Mouse (Mus musculus) thymus, adult 2 months (tissue): ENCODE measurements around the gene Lama5. TPM values are rescaled to one million over a fixed set of nuclear protein-coding genes. Genes with fewer than 3 reads are reported as not detected.
"Not testable (repeated sequence)": the region's sequence is repeated elsewhere in the genome, so short reads cannot be mapped to it uniquely, and the experiment has no call there.

Source experiments
- DNase-seq: peaks from one replicate; pipeline ENCODE4 v3.0.0; 2021
- H3K27ac ChIP-seq: fragments of 200-500 bp; 2 replicates; pipeline ENCODE4 v1.5.1; 2012; ENCODE audit warnings: low read length, control low read depth; ENCODE audit not compliant: control insufficient read depth, insufficient read depth
- H3K27me3 ChIP-seq: fragments of 200-500 bp; 2 replicates; pipeline ENCODE4 v1.6.1; 2012; ENCODE audit warnings: mild to moderate bottlenecking, low read length, moderate library complexity, mixed read lengths; ENCODE audit not compliant: control insufficient read depth, insufficient read depth
- H3K36me3 ChIP-seq: fragments of 200-500 bp; 2 replicates; pipeline ENCODE4 v1.6.1; 2012; ENCODE audit warnings: mild to moderate bottlenecking, low read length, moderate library complexity; ENCODE audit not compliant: control insufficient read depth, insufficient read depth
- H3K4me1 ChIP-seq: fragments of 200-500 bp; replicated peaks from 2 replicates; pipeline ENCODE4 v1.6.1; 2012; ENCODE audit warnings: low read length; ENCODE audit not compliant: control insufficient read depth, insufficient read depth
- H3K4me3 ChIP-seq: fragments of 200-500 bp; 2 replicates; pipeline ENCODE4 v1.5.1; 2012; ENCODE audit warnings: mild to moderate bottlenecking, low read length, control low read depth, moderate library complexity; ENCODE audit not compliant: control insufficient read depth, insufficient read depth
- CTCF ChIP-seq: fragments of 200-500 bp; IDR thresholded peaks from 2 replicates; pipeline ENCODE4 v1.5.1; 2012; ENCODE audit warnings: mild to moderate bottlenecking, control low read depth, low read length, moderate library complexity, borderline replicate concordance; ENCODE audit not compliant: control insufficient read depth, poor library complexity, insufficient read depth; ENCODE audit errors: extremely low read depth
- POLR2A ChIP-seq: fragments of 200-500 bp; IDR thresholded peaks from 2 replicates; pipeline ENCODE4 v1.6.1; 2012; ENCODE audit warnings: mild to moderate bottlenecking, low read length, control low read depth, moderate library complexity; ENCODE audit not compliant: control insufficient read depth, poor library complexity, insufficient read depth; ENCODE audit errors: extremely low read depth
- WGBS: fragments of 180-500 bp; shearing (Covaris S2); methylation state at CpG from one replicate; pipeline ENCODE4 v1.1.7; 2018; 5-methylcytosine and 5-hydroxymethylcytosine counted together
- polyA plus RNA-seq: library from polyadenylated mRNA; depleted of rRNA; stranded (reverse); fragments of >200 nt; gene quantifications from 2 replicates; pipeline ENCODE4 v1.2.3, GENCODE M21; 2012

Gene Lama5
- polyA plus RNA-seq, 1 experiment: 13.1 TPM

DNA sequence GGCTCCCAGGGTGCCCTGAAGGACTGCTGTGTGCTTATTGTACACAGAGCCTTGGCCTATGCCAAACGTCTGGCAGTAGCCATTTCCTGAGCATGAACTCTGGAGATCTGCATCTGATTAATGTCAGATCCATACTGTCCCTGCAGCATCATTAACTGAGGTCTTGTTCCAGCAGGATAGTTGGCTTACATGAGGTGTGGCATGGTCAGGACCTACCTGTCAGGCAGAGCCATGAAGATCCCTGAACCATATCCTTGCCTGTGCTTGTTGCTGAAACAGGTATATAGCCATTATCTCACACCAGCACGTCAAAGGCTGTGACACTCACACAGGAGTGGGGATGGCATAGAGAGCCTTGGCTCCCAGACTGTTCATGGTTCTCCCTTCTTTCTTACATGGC is 42.3 kb upstream of the Lama5 start:
- H3K27me3 ChIP-seq: no peaks in the 10 kb centered on the region
- no peaks in the 10 kb centered on the region for H3K36me3 ChIP-seq
- 91% methylated on average over 2 of the region's 2 CpGs for WGBS
- no peak overlapping the region for H3K27ac ChIP-seq
- H3K4me3 ChIP-seq: no peak overlapping the region
- DNase-seq: no peak
- TF ChIP-seq CTCF (no peak), POLR2A (no peak)
- peaks cover 13% of the 10 kb centered on the region for H3K4me1 ChIP-seq

DNA sequence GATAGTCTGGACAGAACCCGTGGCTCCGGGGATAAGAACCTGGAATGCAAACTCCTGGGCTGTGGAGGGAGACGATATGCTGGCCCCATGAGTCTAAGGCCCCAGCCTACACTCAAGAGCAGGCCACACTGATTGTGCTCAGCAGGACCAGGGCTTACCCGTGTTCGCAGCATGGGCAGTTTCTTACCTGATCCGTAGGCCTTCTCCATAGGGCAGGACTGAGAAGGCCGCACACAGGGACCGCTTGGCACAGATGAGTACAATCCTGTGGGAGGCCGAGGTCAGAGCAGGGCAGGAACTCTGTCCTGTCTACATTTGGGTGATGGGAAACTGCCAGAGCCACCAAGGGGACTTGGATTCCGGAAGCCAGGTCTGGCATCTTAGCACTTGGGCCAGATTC is 37.2 kb upstream of the Lama5 start:
- Histone ChIP-seq H3K27ac (no peak overlapping the region), H3K4me1 (peaks cover under 1% of the 10 kb centered on the region), H3K4me3 (no peak overlapping the region), H3K36me3 (peaks cover 18% of the 10 kb centered on the region; the same call in 1 of the 2 replicates), H3K27me3 (no peaks in the 10 kb centered on the region)
- 94% methylated on average over 10 of the region's 10 CpGs for WGBS
- TF ChIP-seq POLR2A: no peak
- TF ChIP-seq CTCF: no peak
- DNase-seq: no peak

DNA sequence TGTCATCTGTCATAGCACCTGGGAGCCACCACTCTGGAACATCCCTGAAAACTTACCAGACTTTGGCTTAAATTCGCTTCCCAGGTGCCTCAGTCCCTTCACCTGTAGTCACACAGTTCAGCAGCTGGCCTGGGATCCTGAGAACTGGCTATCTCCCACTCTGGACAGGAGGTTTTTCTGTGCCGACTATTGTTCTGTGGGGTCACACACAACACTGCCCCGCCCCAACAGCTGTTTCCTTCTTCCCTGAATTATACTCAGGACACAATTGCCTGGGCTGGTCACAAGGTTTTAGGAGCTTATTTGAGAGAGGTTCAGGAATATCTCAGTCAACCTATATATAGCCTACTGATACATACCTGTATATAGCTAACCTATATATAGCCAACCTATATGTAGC is 36.8 kb upstream of the Lama5 start:
- Histone ChIP-seq H3K36me3 (peaks cover 18% of the 10 kb centered on the region; the same call in 1 of the 2 replicates), H3K27ac (no peak overlapping the region), H3K4me1 (peaks cover 4% of the 10 kb centered on the region), H3K27me3 (no peaks in the 10 kb centered on the region), H3K4me3 (no peak overlapping the region)
- 90% methylated on average over 3 of the region's 3 CpGs for WGBS
- no peak for DNase-seq
- TF ChIP-seq CTCF: no peak
- no peak for TF ChIP-seq POLR2A

DNA sequence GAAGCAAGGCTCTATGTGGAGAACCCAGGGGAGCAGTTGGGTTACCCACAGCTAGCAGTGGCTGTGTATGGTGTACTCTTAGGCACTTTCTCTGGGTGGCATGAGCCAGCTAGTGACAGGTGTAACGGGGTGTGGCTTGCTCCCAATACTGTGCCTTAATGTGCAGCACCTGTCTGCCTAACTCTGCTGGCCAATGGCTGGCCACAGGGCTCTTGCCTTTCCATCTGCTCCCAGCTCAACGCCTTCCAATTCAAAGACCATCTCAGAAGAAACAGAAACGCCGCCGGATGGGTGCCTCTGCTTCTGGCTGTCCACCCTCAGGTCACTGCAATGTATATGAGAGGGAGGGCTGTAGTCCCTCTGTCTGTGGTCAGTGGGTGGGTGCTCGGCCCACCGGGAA is 36.2 kb upstream of the Lama5 start:
- no peaks in the 10 kb centered on the region for H3K27me3 ChIP-seq
- no peak overlapping the region for H3K4me3 ChIP-seq
- H3K27ac ChIP-seq: no peak overlapping the region
- TF ChIP-seq POLR2A (no peak), CTCF (no peak)
- H3K36me3 ChIP-seq: peaks cover 18% of the 10 kb centered on the region; the same call in 1 of the 2 replicates
- DNase-seq: no peak
- WGBS: 96% methylated on average over 7 of the region's 7 CpGs
- H3K4me1 ChIP-seq: peaks cover 4% of the 10 kb centered on the region

- Histone ChIP-seq H3K4me3 (no peak overlapping the region), H3K27ac (no peak overlapping the region), H3K4me1 (peaks cover 11% of the 10 kb centered on the region), H3K27me3 (no peaks in the 10 kb centered on the region), H3K36me3 (peaks cover 18% of the 10 kb centered on the region; the same call in 1 of the 2 replicates)
- WGBS: 93% methylated on average over 8 of the region's 8 CpGs
- DNase-seq: no peak
- TF ChIP-seq CTCF: no peak
- no peak for TF ChIP-seq POLR2A
Observed at GRCm38 (mm10) chr2:180260610-180261480, 35.2 kb upstream of the Lama5 start.

DNA sequence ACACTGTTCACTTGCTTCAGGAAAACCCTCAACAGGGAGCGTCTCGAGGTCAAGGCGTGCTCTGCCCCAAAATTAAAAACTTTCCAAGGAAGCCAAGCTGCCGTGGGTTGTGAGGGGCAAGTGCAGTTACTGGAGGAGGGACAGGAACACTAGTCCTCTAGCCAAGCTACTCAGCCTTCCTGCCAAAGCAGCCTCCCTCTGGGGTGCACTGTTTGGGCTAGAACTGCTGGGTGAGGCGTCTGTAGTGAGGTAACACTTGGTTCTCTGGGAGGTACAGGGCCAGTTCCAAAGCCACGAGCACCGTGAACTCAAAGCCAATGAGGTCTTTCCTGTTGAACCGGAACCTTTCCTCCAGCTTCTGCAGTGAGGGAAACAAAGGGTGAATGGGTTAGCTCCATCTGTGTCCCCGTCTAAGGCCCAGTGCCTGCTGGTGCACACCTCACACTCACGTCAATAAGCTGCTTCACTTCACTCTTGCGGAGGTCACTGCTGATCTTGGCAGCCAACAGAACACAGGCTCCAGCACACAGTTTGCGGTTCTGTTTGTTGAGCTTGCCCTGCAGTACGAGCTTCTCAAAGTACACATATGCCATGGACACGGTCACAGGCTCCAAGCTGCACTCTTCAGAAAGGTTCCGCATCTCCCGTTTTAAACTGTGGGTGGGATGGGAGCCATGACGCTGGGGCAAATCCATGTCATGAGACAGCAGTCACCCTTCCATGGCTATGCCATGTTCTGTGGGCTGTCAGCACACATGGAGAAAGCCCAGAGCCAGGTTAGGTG is 34.4 kb upstream of the Lama5 start:
- Histone ChIP-seq H3K4me1 (peaks cover 11% of the 10 kb centered on the region), H3K36me3 (peaks cover 18% of the 10 kb centered on the region; the same call in 1 of the 2 replicates)
- H3K27me3 ChIP-seq, H3K27ac ChIP-seq, H3K4me3 ChIP-seq, DNase-seq: not testable (repeated sequence)
- whole genome bisulfite sequencing: 89% methylated on average over 17 of the region's 17 CpGs

- H3K27me3 ChIP-seq, DNase-seq, H3K4me3 ChIP-seq, H3K27ac ChIP-seq: not testable (repeated sequence)
- H3K4me1 ChIP-seq: peaks cover 11% of the 10 kb centered on the region
- WGBS: 92% methylated on average over 10 of the region's 10 CpGs
- H3K36me3 ChIP-seq: peaks cover 18% of the 10 kb centered on the region; the same call in 1 of the 2 replicates
Observed at GRCm38 (mm10) chr2:180258951-180259484, 33.4 kb upstream of the Lama5 start.
